Mouse (Mus musculus) gastrocnemius, adult 18-20 months (tissue): ENCODE measurements around the gene Pdik1l. TPM values are rescaled to one million over a fixed set of nuclear protein-coding genes. Genes with fewer than 3 reads are reported as not detected.

ENCODE experiments used
- DNase-seq: peaks from one replicate; pipeline ENCODE4 v3.0.0; 2021; ENCODE audit warnings: low spot score
- total RNA-seq, 2 experiments: library from RNA; stranded (reverse); gene quantifications; 2 replicates each; pipeline ENCODE4 v1.2.3; 2021

Gene Pdik1l
- total RNA-seq, 2 experiments from 2014 or later: 3.9 to 5.7 TPM

DNA sequence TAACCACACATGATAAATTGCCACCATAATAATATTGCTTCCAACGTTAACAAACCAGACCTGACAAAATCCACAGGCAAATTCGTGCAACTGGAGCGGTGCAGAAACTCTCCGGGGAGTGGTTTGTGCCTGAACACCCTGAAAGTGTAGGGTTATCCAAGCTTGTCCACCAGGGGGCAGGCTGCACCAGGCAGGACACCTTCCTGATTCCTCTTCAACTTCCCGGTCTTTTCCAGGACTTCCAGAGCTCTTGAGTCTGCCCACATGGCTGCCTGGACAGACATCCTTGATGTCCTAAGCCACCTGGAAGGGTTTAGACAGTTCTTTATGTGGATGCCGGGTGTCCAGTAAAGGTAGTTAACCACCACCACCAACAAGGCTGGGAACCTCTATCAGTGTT lies 24.5 kb downstream of the Pdik1l start:
- DNase-seq: peak; percentile 67

DNA sequence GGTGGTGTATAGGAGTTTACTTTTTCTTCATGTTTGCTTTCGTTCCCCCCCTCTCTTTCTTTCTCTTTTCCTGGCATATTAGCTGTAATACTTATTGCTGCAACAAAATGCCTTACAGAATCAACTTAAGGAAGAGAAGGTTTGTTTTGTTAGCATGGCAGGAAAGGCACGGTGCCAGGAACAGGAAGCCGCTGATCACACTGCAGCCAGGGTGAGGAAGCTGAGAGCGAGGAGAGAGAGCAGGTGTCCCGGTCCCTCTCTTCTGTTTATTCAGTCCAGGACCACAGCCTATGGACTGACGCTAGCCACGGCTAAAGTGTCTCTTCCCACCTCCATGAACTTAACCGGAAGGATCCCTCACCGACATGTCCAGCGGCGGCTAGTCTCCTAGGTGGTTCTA lies 29.3 kb downstream of the Pdik1l start:
- DNase-seq: no peak

DNA sequence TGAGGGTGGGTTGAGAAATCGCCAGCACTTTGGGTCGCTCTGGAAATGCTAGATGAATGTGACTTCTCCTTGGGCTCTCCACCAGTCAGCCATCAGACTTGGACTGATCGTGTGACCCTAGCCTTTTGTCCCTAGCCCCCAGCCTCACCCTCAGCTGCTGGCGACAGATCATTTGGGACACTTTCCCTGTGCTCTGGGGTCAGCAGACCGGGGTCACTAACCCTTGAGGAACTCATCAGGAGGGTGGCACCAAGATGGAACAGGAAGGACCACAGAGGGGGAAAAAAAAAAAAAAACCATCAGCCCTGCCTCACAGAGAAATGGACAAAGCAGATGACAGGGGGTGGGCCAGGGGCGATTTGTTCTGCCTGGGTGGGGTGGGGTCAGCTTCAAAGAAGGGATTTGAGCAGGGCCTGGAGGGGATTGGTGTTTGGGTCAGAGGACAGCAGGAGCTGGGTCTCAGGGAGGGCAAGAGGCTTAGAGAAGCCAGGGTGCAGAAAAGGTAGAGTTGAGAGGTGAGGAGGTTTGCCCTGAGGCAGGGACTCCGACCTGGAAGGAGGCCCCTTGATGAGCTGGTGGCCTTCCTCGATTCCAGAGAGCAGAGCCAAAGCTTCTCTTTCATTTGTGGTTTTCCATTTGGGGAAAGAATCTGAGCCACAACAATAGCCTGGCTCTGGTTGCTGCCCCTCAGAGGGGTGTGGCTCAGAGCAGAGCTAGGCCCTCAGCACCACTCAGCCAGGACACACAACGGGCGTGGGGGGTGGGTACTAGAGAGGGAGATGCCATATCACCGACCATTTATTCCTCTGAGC lies 30.3 kb downstream of the Pdik1l start:
- no peak for DNase-seq

DNA sequence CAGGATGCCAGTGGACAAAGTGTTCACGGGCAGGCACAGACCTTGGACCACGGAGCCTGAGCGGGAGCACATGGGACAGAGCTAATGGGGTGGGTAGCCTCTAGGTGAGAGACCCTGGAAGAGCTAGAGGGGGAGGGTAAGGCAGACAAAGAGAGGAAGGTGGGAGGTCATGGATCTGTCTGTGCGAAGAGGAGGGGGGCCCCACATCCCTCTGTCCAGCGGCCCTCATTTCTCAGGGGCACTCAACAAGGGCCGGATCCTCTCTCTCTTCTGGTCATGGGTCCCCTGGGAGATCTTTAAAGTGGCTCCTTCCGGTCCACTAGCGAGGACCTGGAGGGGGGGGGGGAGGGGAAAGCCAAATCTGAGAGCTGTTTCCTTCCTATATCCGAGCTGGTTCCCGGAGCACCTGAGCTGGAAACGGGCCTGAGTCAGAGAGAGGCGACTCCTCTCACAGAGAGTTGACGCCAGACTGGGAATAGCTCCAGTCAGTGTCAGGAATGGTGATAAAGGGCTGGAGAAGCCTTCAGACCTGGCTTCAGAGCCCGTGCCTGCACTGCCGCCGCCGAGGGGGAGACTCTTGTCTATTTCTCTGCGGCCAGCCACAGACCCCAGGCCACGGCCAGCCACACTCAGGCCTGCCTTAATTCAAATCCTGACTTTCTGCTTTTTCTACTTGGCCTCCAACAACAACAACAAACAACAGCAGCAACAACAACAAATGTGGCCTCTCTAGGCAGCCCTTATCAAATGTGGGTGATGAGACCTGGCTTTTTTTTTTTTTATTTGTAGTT lies 31.1 kb downstream of the Pdik1l start:
- DNase-seq: no peak

DNA sequence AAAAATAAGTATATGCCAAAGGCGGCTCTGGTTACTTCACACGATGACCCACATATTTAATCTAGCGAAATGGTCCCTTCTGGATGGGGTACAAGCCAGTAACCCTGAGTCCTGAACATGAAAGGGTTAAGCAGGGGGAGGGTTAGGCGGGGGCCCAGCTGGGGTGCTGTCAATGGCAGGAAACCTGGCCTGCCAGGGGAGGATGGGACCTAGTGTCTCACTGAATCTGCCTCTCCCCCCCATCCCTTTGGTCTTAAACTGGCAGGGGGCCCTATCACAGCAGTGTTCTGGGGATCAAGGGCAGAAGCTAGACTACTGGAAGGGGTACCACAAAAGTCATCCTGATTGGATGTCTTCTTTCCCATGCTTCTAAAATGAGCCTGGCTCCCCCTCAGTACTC lies 31.8 kb downstream of the Pdik1l start:
- no peak for DNase-seq

DNA sequence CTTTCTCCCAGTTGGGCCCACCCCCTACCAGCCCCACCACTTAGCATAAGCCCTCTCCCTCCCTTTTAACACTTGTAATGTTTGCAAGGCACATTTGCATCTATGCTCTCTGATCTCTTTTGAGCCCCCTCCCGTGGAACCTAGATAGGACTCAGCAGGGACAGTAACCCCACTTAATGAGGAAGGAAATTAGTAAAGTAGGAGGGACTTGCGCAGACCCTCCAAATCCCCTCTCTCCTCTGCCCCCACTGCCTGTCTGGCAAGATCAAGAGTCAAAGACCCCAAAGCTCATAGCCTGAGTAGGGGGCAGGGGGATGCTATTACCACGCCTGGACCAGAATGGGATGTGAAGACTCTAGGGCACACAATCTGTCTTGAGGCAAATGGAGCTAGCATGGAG lies 32.9 kb downstream of the Pdik1l start:
- no peak for DNase-seq

DNA sequence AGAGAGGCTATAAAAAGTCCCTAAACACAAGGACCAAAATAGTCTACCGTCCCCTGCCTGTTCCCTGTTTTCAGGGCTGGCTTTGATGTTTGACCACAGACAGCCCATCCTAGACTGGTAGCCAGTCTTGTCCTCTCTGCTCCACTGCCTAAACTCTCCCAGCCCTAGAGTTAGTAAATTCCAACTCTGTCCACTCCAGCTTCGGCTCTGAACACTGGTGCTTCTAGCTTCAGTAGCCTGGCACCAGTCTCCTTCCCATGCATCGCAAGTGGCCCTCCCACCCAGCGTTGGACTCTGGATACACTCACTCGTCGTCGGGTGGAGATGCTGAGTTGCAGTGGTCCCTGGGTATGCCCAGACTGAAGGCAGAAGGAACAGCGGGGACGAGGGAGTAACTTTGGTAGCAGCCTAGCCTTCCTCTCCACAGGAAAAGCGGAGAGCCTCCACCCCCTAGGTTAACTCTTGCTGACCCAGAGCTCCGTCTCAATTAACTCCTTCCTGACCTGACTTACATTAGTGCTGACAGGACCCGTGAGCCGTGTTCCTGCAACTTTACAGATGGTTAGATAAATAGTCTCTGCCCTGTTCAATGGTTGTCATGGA lies 33.9 kb downstream of the Pdik1l start, which contains the start of gene Grrp1:
Gene Grrp1, minus strand, starts transcription at position 385 of the 603 bp plus-strand sequence.
- DNase-seq: no peak

DNA sequence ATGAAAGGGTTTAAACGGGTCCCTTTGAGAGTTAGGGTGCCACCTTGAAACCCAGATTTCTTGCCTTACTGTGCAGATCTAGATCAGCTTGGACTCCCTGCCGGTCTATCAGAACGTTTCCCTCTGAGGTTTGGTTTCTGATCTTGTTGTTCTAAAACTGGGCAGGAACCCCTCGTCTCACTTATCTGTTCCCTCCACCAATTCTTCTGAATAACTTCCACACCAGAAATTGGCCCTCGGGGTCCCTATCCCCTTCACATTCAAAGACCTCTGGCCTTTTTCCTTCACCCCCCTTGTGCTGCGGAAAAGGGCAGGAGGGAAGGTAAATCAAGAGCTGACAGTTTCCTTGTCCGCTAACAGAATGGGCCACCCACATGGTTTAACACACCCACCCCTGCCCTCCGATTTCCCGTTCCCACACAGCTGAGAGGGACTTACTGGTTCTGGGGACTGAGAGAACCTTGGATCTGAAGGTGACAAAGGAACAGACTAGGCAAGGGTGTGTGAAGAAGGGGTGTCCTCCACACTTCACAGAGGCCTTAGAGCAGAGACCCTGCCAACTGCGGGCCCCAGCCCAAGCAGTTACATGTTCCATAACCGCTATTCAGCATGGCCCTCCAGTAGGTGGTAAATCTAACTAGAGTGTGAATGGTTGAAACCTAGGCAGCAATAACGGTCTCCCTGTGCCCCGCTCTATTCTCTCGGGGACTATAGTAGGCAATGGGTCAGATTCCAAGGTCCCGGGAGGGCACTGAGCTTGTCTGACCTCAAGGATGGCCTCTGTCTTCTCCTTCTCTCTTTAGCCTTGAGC lies 34.6 kb downstream of the Pdik1l start:
- no peak for DNase-seq

DNA sequence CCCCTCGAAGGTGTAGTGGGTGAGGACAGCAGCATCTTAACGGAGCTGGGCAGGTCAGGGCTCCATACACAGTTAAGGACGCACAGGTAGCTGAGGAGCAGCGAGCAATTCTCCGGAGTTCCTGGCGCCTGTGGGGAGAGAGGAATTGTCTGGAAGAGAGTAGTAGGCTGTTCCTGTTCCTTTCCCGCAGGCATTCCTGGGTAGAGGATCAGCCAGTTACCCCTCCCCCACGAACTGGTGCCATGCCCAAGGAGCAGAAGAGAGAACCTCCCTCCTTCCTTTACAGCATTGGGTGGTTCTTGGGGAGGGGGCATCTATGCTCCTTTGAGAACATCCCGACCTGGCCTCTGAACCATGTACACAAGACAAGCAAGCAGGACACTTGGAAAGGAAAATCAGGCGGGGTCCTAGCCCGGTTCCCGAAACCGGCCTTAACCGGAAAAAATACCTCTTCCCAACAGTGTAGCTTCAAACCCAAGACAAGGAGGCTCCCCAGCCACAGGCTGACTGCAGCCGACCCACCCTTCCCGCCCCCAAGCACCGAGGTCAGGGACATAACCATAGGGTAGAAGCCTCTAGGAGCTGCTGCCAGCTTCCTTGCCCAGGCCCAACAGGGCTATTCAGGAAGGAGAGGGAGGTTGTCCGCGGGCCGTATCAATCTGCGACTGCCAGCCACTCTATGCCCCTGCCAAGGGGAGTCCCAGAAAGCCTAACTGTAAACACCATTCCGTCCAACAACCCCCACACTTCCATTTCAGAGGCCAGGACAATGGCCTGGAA lies 35.4 kb downstream of the Pdik1l start:
- DNase-seq: no peak

DNA sequence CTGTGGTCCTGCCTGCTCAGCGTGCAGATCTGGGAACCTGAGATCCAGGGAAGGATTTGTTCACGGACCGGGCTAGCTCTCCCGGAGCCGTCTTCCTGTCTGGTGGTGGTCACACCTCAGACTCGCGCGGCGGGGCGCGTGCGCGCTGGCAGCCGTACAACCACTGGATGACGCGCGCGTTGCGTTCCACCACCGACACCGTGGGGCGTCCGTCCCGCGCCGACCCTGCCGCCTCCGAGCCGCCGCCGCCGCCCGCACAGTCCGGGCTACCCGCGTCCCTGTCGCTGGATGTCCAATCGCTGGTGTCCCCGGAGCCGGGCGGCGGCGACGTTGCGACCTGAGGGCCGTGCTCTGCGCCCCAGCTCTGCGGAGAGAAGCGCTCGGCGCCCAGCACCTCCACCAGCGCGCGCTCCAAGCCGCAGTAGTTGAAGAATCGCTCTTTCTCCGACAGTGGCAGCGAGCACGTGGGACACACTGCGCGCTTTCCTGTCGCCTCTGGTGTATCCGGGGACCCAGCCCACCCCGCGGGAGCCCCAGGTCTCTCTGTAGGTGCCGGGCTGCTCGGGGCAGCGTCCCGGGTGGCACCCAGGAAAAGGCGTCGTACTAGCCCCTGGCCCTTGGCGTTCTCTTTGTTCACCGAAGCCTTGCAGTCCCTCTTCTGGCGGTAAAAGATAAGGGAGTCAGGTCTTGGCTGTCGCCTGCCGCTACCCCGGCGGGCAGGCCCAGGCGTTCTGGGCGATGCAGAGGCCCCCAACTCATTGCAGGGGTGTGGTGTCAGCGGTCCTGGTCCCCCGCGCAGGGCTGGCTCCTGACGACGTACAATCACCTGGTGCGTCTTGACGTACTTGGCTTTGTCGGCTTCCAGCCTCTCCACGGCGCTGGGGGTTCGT lies 36.2 kb downstream of the Pdik1l start:
- DNase-seq: no peak

DNA sequence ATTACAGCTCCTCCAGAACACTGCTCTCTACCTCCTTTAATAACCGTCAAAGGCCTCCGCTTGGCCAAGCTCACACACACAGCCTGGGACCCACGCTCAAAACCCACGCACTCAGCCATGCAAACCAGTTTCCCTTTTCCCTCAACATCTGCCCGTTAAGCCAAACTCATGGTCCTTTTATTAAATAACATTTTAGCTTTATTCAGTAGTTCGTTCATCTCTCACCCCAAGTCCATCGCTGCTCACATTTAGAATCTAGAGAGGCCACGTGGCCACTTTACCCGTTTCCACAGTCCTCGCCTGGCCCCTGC lies 36.8 kb downstream of the Pdik1l start:
- no peak for DNase-seq

DNA sequence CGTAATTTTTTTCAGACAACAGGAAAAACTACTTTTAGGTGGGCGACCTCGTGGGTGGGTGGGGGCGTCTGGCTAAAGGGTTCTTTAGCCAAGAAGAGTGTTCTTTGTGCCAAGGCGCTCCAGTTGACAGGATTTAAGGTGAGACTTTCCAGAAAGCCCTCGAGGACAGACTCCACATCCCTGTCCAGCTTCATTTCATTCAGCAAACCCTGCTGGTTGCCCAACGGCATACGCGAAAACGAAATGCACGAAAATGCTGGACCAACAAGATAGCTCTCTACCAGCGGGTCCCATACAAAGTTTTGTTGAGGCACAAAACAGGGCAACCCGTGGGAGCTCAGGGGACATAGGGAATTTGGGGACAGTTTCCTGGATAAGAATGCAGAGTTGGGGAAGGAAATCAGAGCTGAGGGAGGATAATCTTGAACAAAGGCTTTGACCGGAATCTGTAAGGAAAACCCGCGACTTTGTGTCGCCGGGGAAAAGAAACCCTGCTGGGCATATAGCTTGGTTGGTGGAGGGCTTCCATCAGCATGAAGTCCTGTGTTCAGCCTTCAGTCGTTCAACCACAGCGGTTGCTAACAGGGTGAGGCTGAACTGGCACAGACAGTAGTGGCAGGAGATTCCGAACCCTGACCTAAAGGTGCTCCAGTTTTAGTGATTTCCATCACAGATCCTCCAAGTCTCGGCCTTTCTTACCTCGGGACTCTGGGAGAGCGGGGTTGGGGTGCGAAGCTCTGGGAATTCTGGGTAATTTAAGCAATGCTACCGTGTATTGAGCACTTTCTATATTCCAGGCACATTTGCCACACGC lies 37.4 kb downstream of the Pdik1l start:
- DNase-seq: no peak

DNA sequence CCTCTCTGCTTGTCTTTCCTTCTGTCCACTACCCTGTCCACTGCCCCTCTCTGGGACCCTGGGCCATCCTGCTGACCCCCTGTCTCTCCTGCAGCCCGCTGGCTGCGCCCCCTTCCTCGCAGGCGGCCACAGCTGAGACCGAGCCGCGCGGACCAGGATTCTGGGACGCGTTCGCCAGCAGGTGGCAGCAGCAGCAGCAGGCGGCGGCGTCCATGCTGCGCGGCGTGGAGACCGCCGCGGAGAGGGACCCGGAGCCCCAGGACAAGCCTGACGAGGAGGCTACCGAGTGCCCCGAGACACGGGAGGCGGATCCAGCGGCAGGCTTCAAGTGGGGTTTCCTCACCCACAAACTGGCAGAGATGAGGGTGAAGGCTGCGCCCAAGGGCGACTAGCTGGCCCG lies 38.0 kb downstream of the Pdik1l start:
- DNase-seq: peak; percentile 65

DNA sequence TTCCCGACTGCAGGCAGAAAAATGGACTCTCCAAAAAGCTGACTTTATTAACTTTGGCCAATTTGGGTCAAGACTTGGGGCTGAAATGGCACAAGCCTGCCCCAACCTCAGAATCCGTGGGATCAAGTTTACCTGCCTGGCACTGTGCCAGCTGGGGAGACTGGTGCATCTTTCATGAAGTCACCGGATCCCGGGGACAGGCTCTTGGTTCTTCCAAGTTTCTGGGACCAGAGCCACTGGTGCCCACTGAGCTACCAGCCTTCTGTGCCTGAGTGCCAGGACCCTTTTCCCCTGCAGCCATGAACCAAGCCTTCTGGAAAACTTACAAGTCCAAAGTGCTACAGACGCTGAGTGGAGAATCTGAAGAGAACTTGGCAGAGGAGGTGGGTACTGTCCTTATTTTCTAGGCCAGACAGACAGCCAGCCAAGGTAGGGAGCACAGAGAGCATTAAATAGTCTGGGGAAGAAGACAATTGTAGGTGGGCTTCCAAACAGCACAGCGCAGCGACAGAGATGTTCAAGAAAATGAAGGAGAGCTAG lies 40.9 kb downstream of the Pdik1l start, which contains the start of gene Gm30191:
Gene Gm30191, plus strand, starts transcription at position 217 of the 540 bp plus-strand sequence.
- DNase-seq: no peak

DNA sequence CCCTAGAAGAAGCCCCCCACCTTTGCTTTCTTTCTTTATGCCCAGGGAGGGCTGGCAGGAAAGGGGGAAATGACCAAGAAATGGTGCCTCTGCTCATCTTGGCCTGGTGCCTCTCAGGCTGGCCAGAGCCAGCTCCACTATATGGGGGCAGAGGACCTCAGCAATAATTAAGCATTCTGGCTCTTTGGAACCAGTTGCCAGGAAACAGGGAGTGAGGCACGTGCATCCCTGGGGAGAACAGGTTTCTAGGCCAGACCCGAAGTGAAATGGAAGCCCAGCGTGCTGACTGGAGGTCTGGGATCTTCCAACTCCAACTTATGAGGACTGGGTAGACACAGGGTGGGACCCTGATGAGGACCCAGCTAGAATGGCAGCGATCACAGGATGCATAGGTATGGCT lies 41.4 kb downstream of the Pdik1l start:
- DNase-seq: no peak

DNA sequence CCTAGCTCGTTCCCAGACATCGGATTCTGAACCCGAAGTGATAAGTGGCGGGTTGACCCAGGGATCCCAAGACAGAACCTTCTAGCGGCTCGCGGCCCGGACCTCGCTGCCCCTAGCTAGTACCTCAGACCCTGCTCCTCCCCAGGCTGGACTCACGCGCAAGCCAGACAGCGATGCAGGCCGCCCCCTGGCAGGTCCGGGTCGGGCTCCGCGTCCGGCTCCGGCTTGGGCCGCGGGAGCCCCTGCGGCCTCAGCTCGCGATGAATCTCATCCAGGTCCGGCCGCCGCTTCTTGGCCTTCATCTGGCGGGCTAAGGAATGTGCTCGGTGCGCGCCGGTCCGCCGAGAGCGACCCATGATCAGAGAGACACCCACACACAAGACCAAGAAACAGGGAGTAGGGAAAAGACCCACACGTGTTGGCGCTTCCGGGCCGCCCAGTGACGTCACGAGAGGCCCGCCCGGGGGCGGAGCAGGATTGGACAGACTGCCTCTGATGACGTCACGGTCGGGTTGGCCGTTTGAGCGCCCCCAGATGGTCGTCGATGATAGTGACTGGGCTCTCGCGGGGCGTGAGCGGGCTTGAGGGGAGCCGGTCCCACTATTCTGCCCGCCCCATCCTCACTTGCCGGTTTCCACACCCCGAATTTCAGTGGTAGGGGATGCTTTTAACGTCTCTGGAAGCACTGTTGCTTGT lies 42.4 kb downstream of the Pdik1l start, which contains the start of gene Zfp593:
Gene Zfp593, minus strand, starts transcription at position 445 of the 696 bp plus-strand sequence.
- DNase-seq: peak; percentile 95

DNA sequence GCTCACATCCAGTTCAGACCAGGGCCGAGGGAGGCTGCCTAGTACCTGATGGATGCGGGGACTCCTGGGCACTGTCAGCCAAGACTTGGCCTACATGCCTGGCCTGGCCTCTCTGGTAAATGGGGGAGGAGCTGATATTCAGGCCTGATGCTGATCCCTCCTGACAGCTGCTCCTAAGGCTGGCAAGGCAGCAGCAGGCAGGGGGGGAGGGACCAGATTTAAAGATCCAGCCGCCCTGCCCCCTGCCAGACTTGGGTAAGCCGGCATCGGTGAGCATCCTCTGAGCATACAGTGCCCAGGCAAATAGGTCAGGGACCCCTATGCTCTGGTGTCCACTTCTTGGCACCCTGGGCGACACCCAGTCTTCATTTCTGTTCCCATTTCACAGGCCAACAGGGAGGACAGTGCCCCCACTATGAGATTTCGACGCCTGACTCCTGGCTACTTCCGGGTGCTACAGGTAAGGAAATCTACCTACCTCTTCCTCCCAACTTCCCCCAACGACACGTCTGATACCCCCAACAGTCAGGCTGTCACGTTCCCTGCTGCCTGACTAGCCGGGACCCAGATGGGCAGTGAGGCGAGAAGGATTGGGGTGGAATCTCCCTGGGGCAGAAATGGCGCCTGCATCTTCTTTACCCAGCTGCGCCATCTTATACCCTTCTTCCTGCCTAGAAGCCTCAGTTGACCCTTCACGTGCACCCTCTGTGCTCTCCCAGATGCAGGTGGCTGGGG lies 44.0 kb downstream of the Pdik1l start, which contains the start of gene E130218I03Rik:
Gene E130218I03Rik, plus strand, starts transcription at position 147 of the 735 bp plus-strand sequence.
- no peak for DNase-seq
